In the genomic region with DNA sequence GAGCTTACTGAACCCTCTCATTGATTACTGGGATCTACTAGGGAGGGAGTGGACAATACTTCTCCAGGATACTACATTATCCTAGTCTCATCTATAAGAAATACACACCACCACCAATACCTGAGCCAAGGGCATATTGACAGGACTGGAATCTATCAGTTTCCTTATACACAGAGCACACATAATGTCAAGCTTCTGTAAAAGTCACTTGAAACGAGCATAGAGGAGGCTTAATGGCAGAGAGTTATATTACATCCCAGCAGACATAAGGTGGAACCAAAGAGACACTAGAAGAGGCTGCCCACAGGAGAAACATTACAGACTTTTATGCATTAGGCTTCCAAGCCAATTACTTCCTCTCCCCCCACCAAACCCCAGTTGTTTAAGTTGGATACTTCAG, we compare ENCODE assay signal across 21 mouse cellular contexts. TPM values are rescaled to one million over a fixed set of nuclear protein-coding genes. Genes with fewer than 3 reads are reported as not detected.
DNase-seq lines count a peak whose midpoint lies in the region; ATAC-seq lines count a peak whose summit lies in the region.
"Had no signal": no experiment of that assay in that cellular context is flagged by ENCODE, and none has a peak within 500 bp of the region (broad histone marks: within the 10 kb centered on the region; RNA-seq: fewer than 3 reads in every experiment).

No protein-coding gene starts in this region.

- ATAC-seq in hindbrain, embryonic 13.5 days (ENCODE audit: low FRiP score) = no peak
- peak; percentile 14; the same call in 1 of the 2 replicates for ATAC-seq in midbrain, embryonic 13.5 days
- ATAC-seq in midbrain, embryonic 16.5 days = peak; percentile 64; the same call in 1 of the 2 replicates
- ATAC-seq: activated CD4-positive, CD25-positive, alpha-beta regulatory T cell, adult 4 months; intestine, embryonic 15.5 days; Patski had no signal

- 43% methylated on average over 1 of the region's 1 CpGs for WGBS in hindbrain, embryonic 13.5 days
- 44% methylated on average over 1 of the region's 1 CpGs for WGBS in hindbrain, embryonic 10.5 days
- 36% methylated on average over 1 of the region's 1 CpGs for WGBS in midbrain, embryonic 13.5 days
- 64% methylated on average over 1 of the region's 1 CpGs for whole genome bisulfite sequencing in midbrain, embryonic 10.5 days
- WGBS in midbrain, embryonic 16.5 days = 28% methylated on average over 1 of the region's 1 CpGs

- H3K4me3 ChIP-seq in hindbrain, embryonic 13.5 days = no peak overlapping the region
- no peak overlapping the region for H3K4me3 ChIP-seq in hindbrain, embryonic 10.5 days
- no peak overlapping the region for H3K4me3 ChIP-seq in midbrain, embryonic 13.5 days (replicated peaks)
- H3K4me3 ChIP-seq in midbrain, embryonic 10.5 days = no peak overlapping the region
- H3K4me3 ChIP-seq in midbrain, embryonic 16.5 days (ENCODE audit: low read depth, low read length) = no peak overlapping the region
- H3K4me3 ChIP-seq: embryonic facial prominence, embryonic 13.5 days; forebrain, embryonic 12.5 days; gastrocnemius, adult 2 months; heart, embryonic 12.5 days; intestine, embryonic 15.5 days had no signal

- no peaks in the 10 kb centered on the region for H3K27me3 ChIP-seq in hindbrain, embryonic 13.5 days
- no peaks in the 10 kb centered on the region for H3K27me3 ChIP-seq in hindbrain, embryonic 10.5 days (ENCODE audit: insufficient read depth, poor library complexity, severe bottlenecking)
- no peaks in the 10 kb centered on the region for H3K27me3 ChIP-seq in midbrain, embryonic 13.5 days
- peaks cover 11% of the 10 kb centered on the region; the same call in 1 of the 2 replicates for H3K27me3 ChIP-seq in midbrain, embryonic 10.5 days (ENCODE audit: low read depth, poor library complexity, severe bottlenecking)
- no peaks in the 10 kb centered on the region for H3K27me3 ChIP-seq in midbrain, embryonic 16.5 days (ENCODE audit: control insufficient read depth, insufficient read depth, low read depth, low read length)
- H3K27me3 ChIP-seq: CH12.LX; heart, embryonic 12.5 days; intestine, embryonic 15.5 days had no signal

- no peak overlapping the region for H3K4me2 ChIP-seq in hindbrain, embryonic 13.5 days
- H3K4me2 ChIP-seq in midbrain, embryonic 13.5 days (replicated peaks) = no peak overlapping the region
- peak overlapping the region; percentile 14; the same call in 1 of the 2 replicates for H3K4me2 ChIP-seq in midbrain, embryonic 16.5 days (ENCODE audit: low read length)
- H3K4me2 ChIP-seq: embryonic facial prominence, embryonic 13.5 days; forebrain, embryonic 12.5 days; heart, embryonic 12.5 days; intestine, embryonic 15.5 days had no signal

- no peak for DNase-seq in hindbrain, embryonic 10.5 days (ENCODE audit: low spot score)
- DNase-seq in midbrain, embryonic 10.5 days (ENCODE audit: low spot score) = no peak
- no peak for DNase-seq in neural tube, embryonic 10.5 days (ENCODE audit: extremely low spot score, low spot score)
- DNase-seq: adrenal gland, postnatal 25 days; cerebellum, adult 18-20 months; cerebellum, adult 9-11 months; cerebellum, postnatal 36 days; gastrocnemius, adult 2 months; gastrocnemius, postnatal 25 days had no signal

- no peak overlapping the region for H3K9ac ChIP-seq in hindbrain, embryonic 13.5 days
- no peak overlapping the region for H3K9ac ChIP-seq in midbrain, embryonic 13.5 days (replicated peaks)
- H3K9ac ChIP-seq in midbrain, embryonic 16.5 days (ENCODE audit: low read depth, low read length) = no peak overlapping the region
- H3K9ac ChIP-seq: embryonic facial prominence, embryonic 13.5 days; forebrain, embryonic 12.5 days; heart, embryonic 12.5 days; intestine, embryonic 15.5 days had no signal

- 0 out of 2 replicates have a peak, but pooled peaks cover 3% of the 10 kb centered on the region for H3K4me1 ChIP-seq in hindbrain, embryonic 13.5 days (replicated peaks)
- no peaks in the 10 kb centered on the region for H3K4me1 ChIP-seq in hindbrain, embryonic 10.5 days (replicated peaks)
- H3K4me1 ChIP-seq in midbrain, embryonic 13.5 days (replicated peaks) = no peaks in the 10 kb centered on the region
- no peaks in the 10 kb centered on the region for H3K4me1 ChIP-seq in midbrain, embryonic 10.5 days
- peaks cover 8% of the 10 kb centered on the region for H3K4me1 ChIP-seq in midbrain, embryonic 16.5 days (ENCODE audit: control insufficient read depth, insufficient read depth, low read length)
- H3K4me1 ChIP-seq: embryonic facial prominence, embryonic 13.5 days; forebrain, embryonic 12.5 days; heart, embryonic 12.5 days; intestine, embryonic 15.5 days had no signal

- H3K9me3 ChIP-seq in hindbrain, embryonic 13.5 days = no peaks in the 10 kb centered on the region
- H3K9me3 ChIP-seq in hindbrain, embryonic 10.5 days = no peaks in the 10 kb centered on the region
- H3K9me3 ChIP-seq in midbrain, embryonic 13.5 days = no peaks in the 10 kb centered on the region
- H3K9me3 ChIP-seq in midbrain, embryonic 10.5 days (replicated peaks) = no peaks in the 10 kb centered on the region
- no peaks in the 10 kb centered on the region for H3K9me3 ChIP-seq in midbrain, embryonic 16.5 days (replicated peaks; ENCODE audit: control insufficient read depth, low read length, poor library complexity, severe bottlenecking)
- H3K9me3 ChIP-seq: embryonic facial prominence, embryonic 13.5 days; forebrain, embryonic 12.5 days; heart, embryonic 12.5 days; intestine, embryonic 15.5 days had no signal

- no peaks in the 10 kb centered on the region for H3K36me3 ChIP-seq in hindbrain, embryonic 13.5 days
- no peaks in the 10 kb centered on the region for H3K36me3 ChIP-seq in hindbrain, embryonic 10.5 days
- no peaks in the 10 kb centered on the region for H3K36me3 ChIP-seq in midbrain, embryonic 13.5 days
- H3K36me3 ChIP-seq in midbrain, embryonic 10.5 days = no peaks in the 10 kb centered on the region
- H3K36me3 ChIP-seq in midbrain, embryonic 16.5 days (ENCODE audit: control insufficient read depth, insufficient read depth, low read length) = no peaks in the 10 kb centered on the region
- H3K36me3 ChIP-seq: embryonic facial prominence, embryonic 13.5 days; forebrain, embryonic 12.5 days; heart, embryonic 12.5 days; intestine, embryonic 15.5 days had no signal

- H3K27ac ChIP-seq in hindbrain, embryonic 13.5 days = peak overlapping the region; percentile 53
- no peak overlapping the region for H3K27ac ChIP-seq in hindbrain, embryonic 10.5 days
- peak overlapping the region; percentile 74 for H3K27ac ChIP-seq in midbrain, embryonic 13.5 days
- no peak overlapping the region for H3K27ac ChIP-seq in midbrain, embryonic 10.5 days (replicated peaks)
- H3K27ac ChIP-seq in midbrain, embryonic 16.5 days (ENCODE audit: low read length) = peak overlapping the region; percentile 82
- H3K27ac ChIP-seq: embryonic facial prominence, embryonic 13.5 days; forebrain, embryonic 12.5 days; gastrocnemius, adult 2 months; intestine, embryonic 15.5 days had no signal

RNA-seq across cellular contexts. Expression of gene Gm18336, which starts 13.6 kb away (rescaled TPM):
- polyA plus RNA-seq in hindbrain, embryonic 13.5 days (2015; fragmentation: Nextera tagmentation; extraction: Ambion mirVana) = not detected in 2 replicates
- not detected in 2 replicates for polyA plus RNA-seq in hindbrain, embryonic 10.5 days (2016; fragmentation: Nextera tagmentation; extraction: Ambion mirVana)
- polyA plus RNA-seq in midbrain, embryonic 13.5 days (2015; fragmentation: Nextera tagmentation; extraction: Ambion mirVana) = not detected in 2 replicates
- not detected in 2 replicates for polyA plus RNA-seq in midbrain, embryonic 10.5 days (2016; fragmentation: Nextera tagmentation; extraction: Ambion mirVana)
- 0.08 and 0.11 TPM in 2 replicates for polyA plus RNA-seq in midbrain, embryonic 16.5 days (2015; fragmentation: Nextera tagmentation; extraction: Ambion mirVana)
- polyA plus RNA-seq: activated CD4-positive, CD25-positive, alpha-beta regulatory T cell, adult 4 months; embryonic facial prominence, embryonic 13.5 days; forebrain, embryonic 12.5 days; heart, embryonic 12.5 days; heart, embryonic 16.5 days; intestine, embryonic 15.5 days; Patski had no signal

RNA-seq across cellular contexts. Expression of gene Zfp92, which starts 26.0 kb away (rescaled TPM):
- 0.51 and 0.67 TPM in 2 replicates for polyA plus RNA-seq in hindbrain, embryonic 13.5 days (2015; fragmentation: Nextera tagmentation; extraction: Ambion mirVana)
- polyA plus RNA-seq in hindbrain, embryonic 10.5 days (2016; fragmentation: Nextera tagmentation; extraction: Ambion mirVana) = 0.10 and 0.17 TPM in 2 replicates
- 0.63 and 0.80 TPM in 2 replicates for polyA plus RNA-seq in midbrain, embryonic 13.5 days (2015; fragmentation: Nextera tagmentation; extraction: Ambion mirVana)
- polyA plus RNA-seq in midbrain, embryonic 10.5 days (2016; fragmentation: Nextera tagmentation; extraction: Ambion mirVana) = 0.06 and 0.11 TPM in 2 replicates
- polyA plus RNA-seq in midbrain, embryonic 16.5 days (2015; fragmentation: Nextera tagmentation; extraction: Ambion mirVana) = 2.2 and 2.5 TPM in 2 replicates
- polyA plus RNA-seq: heart, embryonic 12.5 days; heart, embryonic 16.5 days had no signal

RNA-seq across cellular contexts. Expression of gene Zfp275, which starts 42.5 kb away (rescaled TPM):
- polyA plus RNA-seq in hindbrain, embryonic 13.5 days (2015; fragmentation: Nextera tagmentation; extraction: Ambion mirVana) = 10.6 and 10.9 TPM in 2 replicates
- polyA plus RNA-seq in hindbrain, embryonic 10.5 days (2016; fragmentation: Nextera tagmentation; extraction: Ambion mirVana) = 12.6 and 13.4 TPM in 2 replicates
- 11.5 and 12.2 TPM in 2 replicates for polyA plus RNA-seq in midbrain, embryonic 13.5 days (2015; fragmentation: Nextera tagmentation; extraction: Ambion mirVana)
- polyA plus RNA-seq in midbrain, embryonic 10.5 days (2016; fragmentation: Nextera tagmentation; extraction: Ambion mirVana) = 15.3 and 16.3 TPM in 2 replicates
- 10.8 and 11.0 TPM in 2 replicates for polyA plus RNA-seq in midbrain, embryonic 16.5 days (2015; fragmentation: Nextera tagmentation; extraction: Ambion mirVana)

RNA-seq across cellular contexts. Expression of gene Gm45015, which starts 48.3 kb away (rescaled TPM):
- not detected in 2 replicates for polyA plus RNA-seq in hindbrain, embryonic 13.5 days (2015; fragmentation: Nextera tagmentation; extraction: Ambion mirVana)
- polyA plus RNA-seq in hindbrain, embryonic 10.5 days (2016; fragmentation: Nextera tagmentation; extraction: Ambion mirVana) = not detected in 2 replicates
- not detected in 2 replicates for polyA plus RNA-seq in midbrain, embryonic 13.5 days (2015; fragmentation: Nextera tagmentation; extraction: Ambion mirVana)
- polyA plus RNA-seq in midbrain, embryonic 10.5 days (2016; fragmentation: Nextera tagmentation; extraction: Ambion mirVana) = not detected in 2 replicates
- polyA plus RNA-seq in midbrain, embryonic 16.5 days (2015; fragmentation: Nextera tagmentation; extraction: Ambion mirVana) = not detected in 2 replicates
- polyA plus RNA-seq: activated CD4-positive, CD25-positive, alpha-beta regulatory T cell, adult 4 months; embryonic facial prominence, embryonic 13.5 days; forebrain, embryonic 12.5 days; frontal cortex, adult 2 months; heart, embryonic 12.5 days; heart, embryonic 16.5 days; intestine, embryonic 15.5 days; Patski had no signal

RNA-seq across cellular contexts. Expression of gene Trex2, which starts 50.2 kb away (rescaled TPM):
- polyA plus RNA-seq in hindbrain, embryonic 13.5 days (2015; fragmentation: Nextera tagmentation; extraction: Ambion mirVana) = not detected in 2 replicates
- 0.16 TPM in 1 of 2 replicates, not detected in the other for polyA plus RNA-seq in hindbrain, embryonic 10.5 days (2016; fragmentation: Nextera tagmentation; extraction: Ambion mirVana)
- not detected in 2 replicates for polyA plus RNA-seq in midbrain, embryonic 13.5 days (2015; fragmentation: Nextera tagmentation; extraction: Ambion mirVana)
- not detected in 2 replicates for polyA plus RNA-seq in midbrain, embryonic 10.5 days (2016; fragmentation: Nextera tagmentation; extraction: Ambion mirVana)
- polyA plus RNA-seq in midbrain, embryonic 16.5 days (2015; fragmentation: Nextera tagmentation; extraction: Ambion mirVana) = not detected in 2 replicates
- polyA plus RNA-seq: activated CD4-positive, CD25-positive, alpha-beta regulatory T cell, adult 4 months; forebrain, embryonic 12.5 days; frontal cortex, adult 2 months; heart, embryonic 12.5 days; heart, embryonic 16.5 days; intestine, embryonic 15.5 days; Patski had no signal

Comparison
In these comparisons a context has a peak if more than half of its experiments do, and no peak if none do; other contexts are left out.
1. H3K27ac ChIP-seq: peak in hindbrain, embryonic 13.5 days (single experiment), midbrain, embryonic 13.5 days (single experiment) and midbrain, embryonic 16.5 days (single experiment); none in hindbrain, embryonic 10.5 days (single experiment) and midbrain, embryonic 10.5 days (single experiment).